Mouse (Mus musculus): ENCODE data around the gene Tmem210.

- TF ChIP-seq CTCF (IDR thresholded peaks at IDR 0.05; ENCODE audit: borderline replicate concordance, insufficient read depth, low read depth, low read length), result no peak
- no peak for TF ChIP-seq POLR2A (IDR thresholded peaks at IDR 0.05; ENCODE audit: borderline replicate concordance, insufficient read depth, low read length)
Measured at GRCm38 (mm10) chr2:25267746-25268309, 20.1 kb upstream of the Tmem210 start.
